Mouse (Mus musculus) kidney, embryonic 15.5 days (tissue): Measurements from ENCODE around the gene Folr2. TPM values are rescaled to one million over a fixed set of nuclear protein-coding genes. Genes with fewer than 3 reads are reported as not detected.

ENCODE experiments used
- ATAC-seq: fragments of 200-750 bp; cut with Nextera tagmentation; replicated peaks from 2 replicates; pipeline ENCODE4 v1.8.0; 2017; ENCODE audit warnings: moderate TSS enrichment; ENCODE audit not compliant: low FRiP score
- H3K27ac ChIP-seq: fragments of 300-500 bp; sonication (generic); 2 replicates; pipeline ENCODE4 v1.5.1; 2015; ENCODE audit warnings: mild to moderate bottlenecking, inconsistent platforms
- H3K27me3 ChIP-seq: fragments of 300-500 bp; sonication (generic); 2 replicates; pipeline ENCODE4 v1.6.1; 2015; ENCODE audit warnings: inconsistent platforms
- H3K36me3 ChIP-seq: fragments of 300-500 bp; sonication (generic); 2 replicates; pipeline ENCODE4 v1.6.1; 2015; ENCODE audit warnings: inconsistent platforms
- H3K4me1 ChIP-seq: fragments of 300-500 bp; sonication (generic); 2 replicates; pipeline ENCODE4 v1.6.1; 2015; ENCODE audit warnings: inconsistent platforms
- H3K4me2 ChIP-seq: fragments of 300-500 bp; sonication (generic); 2 replicates; pipeline ENCODE4 v1.6.1; 2015; ENCODE audit warnings: moderate library complexity, mild to moderate bottlenecking, inconsistent platforms
- H3K4me3 ChIP-seq: fragments of 300-500 bp; sonication (generic); replicated peaks from 2 replicates; pipeline ENCODE4 v1.5.1; 2015; ENCODE audit warnings: mild to moderate bottlenecking, inconsistent platforms
- H3K9ac ChIP-seq: fragments of 300-500 bp; sonication (generic); 2 replicates; pipeline ENCODE4 v1.6.1; 2015; ENCODE audit warnings: mild to moderate bottlenecking, inconsistent platforms
- H3K9me3 ChIP-seq: fragments of 300-500 bp; sonication (generic); replicated peaks from 2 replicates; pipeline ENCODE4 v1.6.1; 2016; ENCODE audit warnings: inconsistent platforms
- WGBS: fragments of 180-500 bp; shearing (Covaris S2); methylation state at CpG from one replicate; pipeline ENCODE4 v1.1.7; 2015; ENCODE audit warnings: mixed read lengths; 5-methylcytosine and 5-hydroxymethylcytosine counted together
- polyA plus RNA-seq: library from polyadenylated mRNA; unstranded; fragments of >200 nt; fragmentation: Nextera tagmentation; extraction: Ambion mirVana; gene quantifications from 2 replicates; pipeline ENCODE4 v1.2.1, GENCODE M21; 2015

The Folr2 gene
- polyA plus RNA-seq, 1 experiment from 2014 or later: 1.8 TPM

GRCm38 (mm10) chr7:101884160-101884559, 27.2 kb upstream of the Folr2 start:
- H3K9ac ChIP-seq: no peak overlapping the region
- WGBS: 99% methylated on average over 4 of the region's 4 CpGs
- no peaks in the 10 kb centered on the region for H3K36me3 ChIP-seq
- no peak overlapping the region for H3K27ac ChIP-seq
- no peak overlapping the region for H3K4me2 ChIP-seq
- no peaks in the 10 kb centered on the region for H3K27me3 ChIP-seq
- H3K4me3 ChIP-seq: no peak overlapping the region
- no peak for ATAC-seq
- H3K9me3 ChIP-seq: no peaks in the 10 kb centered on the region
- H3K4me1 ChIP-seq: peaks cover 5% of the 10 kb centered on the region; the same call in 1 of the 2 replicates

DNA sequence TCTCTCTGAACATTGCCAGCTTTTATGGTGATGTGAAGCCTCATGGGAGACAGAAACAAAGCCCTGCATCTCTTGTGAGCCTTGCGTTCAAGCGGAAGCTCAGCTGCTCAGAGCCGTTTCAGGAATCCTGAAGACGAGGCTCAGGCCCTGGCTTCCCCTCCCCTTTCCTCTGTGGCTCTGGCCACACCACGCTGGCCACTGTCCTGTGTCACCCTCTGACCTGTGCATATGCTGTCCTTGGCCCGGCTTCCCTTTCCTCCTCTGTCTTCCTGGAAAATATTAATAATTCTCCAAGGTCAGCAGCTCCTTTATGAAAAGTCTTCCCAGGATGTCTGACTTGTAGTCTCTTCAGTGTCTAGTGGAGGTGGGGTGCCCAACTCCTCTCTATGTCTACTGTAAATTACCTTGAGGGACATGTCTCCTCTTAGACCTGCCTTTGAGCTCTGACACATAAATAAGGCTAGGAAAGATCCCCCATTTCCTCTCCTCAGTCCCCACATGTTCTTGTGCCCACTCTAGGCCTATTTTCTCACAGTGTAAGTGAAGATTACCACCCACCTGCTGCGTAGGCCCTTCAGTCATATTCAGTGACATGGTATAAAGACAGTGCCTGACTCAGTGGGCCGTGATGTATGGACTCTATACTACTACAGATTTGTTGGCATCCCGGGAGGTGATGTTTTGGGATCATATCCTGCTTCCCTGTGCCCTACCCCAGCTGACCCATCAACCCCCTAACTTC, 25.6 kb upstream of the Folr2 start:
- no peak overlapping the region for H3K4me3 ChIP-seq
- no peaks in the 10 kb centered on the region for H3K36me3 ChIP-seq
- H3K9ac ChIP-seq: no peak overlapping the region
- peaks cover 5% of the 10 kb centered on the region; the same call in 1 of the 2 replicates for H3K4me1 ChIP-seq
- WGBS: 60% methylated on average over 9 of the region's 9 CpGs
- no peak for ATAC-seq
- no peaks in the 10 kb centered on the region for H3K9me3 ChIP-seq
- no peaks in the 10 kb centered on the region for H3K27me3 ChIP-seq
- no peak overlapping the region for H3K4me2 ChIP-seq
- H3K27ac ChIP-seq: no peak overlapping the region

DNA sequence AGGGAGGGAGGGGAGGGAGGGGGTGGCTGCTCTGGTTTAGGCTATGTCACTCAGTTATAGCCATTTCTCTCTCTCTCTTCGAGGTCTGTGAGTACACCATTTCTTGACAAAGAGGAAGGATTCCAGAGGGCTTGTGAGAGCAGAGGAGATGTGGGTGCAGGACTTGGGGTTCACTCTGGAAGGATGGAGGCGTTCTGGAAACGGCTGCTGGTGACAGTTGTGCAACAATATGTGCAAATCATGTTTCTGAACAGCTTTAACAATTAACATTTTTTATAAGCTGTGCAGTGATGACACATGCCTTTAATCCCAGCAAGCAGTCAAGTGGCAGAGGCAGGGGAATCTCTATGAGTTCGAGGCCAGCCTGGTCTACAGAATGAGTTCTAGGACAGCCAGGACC, 23.9 kb upstream of the Folr2 start:
- no peak overlapping the region for H3K4me2 ChIP-seq
- ATAC-seq: no peak
- H3K4me1 ChIP-seq: peaks cover 5% of the 10 kb centered on the region; the same call in 1 of the 2 replicates
- 75% methylated on average over 4 of the region's 4 CpGs for WGBS
- H3K27ac ChIP-seq: no peak overlapping the region
- no peaks in the 10 kb centered on the region for H3K27me3 ChIP-seq
- H3K9ac ChIP-seq: no peak overlapping the region
- H3K36me3 ChIP-seq: no peaks in the 10 kb centered on the region
- no peaks in the 10 kb centered on the region for H3K9me3 ChIP-seq
- H3K4me3 ChIP-seq: no peak overlapping the region

GRCm38 (mm10) chr7:101875978-101876377, 19.0 kb upstream of the Folr2 start:
- ATAC-seq: no peak

DNA sequence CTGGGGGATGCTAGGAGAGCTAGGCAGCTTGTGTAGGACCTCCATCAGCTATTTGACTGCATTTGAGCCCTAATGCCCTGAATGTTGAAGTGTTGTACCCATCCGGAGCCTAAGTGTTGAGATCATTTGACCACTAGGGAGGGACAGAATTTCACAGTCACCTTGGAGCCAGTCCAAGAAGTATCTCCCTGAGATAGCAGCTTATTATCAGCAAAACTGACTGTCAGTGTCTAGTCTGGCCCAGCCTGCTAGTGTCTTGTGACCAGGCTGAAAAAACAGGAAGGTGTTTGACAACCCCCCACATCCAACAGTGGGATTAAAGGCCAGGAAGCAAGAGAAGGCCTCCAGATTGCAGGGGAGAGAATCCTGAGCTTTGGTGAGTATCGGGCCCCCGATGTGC, 14.3 kb upstream of the Folr2 start:
- 81% methylated on average over 3 of the region's 3 CpGs for WGBS
- peak overlapping the region; percentile 45 for H3K27ac ChIP-seq
- no peaks in the 10 kb centered on the region for H3K9me3 ChIP-seq
- no peaks in the 10 kb centered on the region for H3K27me3 ChIP-seq
- no peaks in the 10 kb centered on the region for H3K36me3 ChIP-seq
- H3K4me1 ChIP-seq: peaks cover 21% of the 10 kb centered on the region
- no peak overlapping the region for H3K9ac ChIP-seq
- no peak for ATAC-seq
- no peak overlapping the region for H3K4me3 ChIP-seq
- H3K4me2 ChIP-seq: no peak overlapping the region

More at GRCm38 (mm10) chr7:101875978-101876377, 19.0 kb upstream of the Folr2 start:
- Histone ChIP-seq H3K27ac (no peak overlapping the region), H3K27me3 (no peaks in the 10 kb centered on the region), H3K9ac (no peak overlapping the region), H3K36me3 (no peaks in the 10 kb centered on the region), H3K4me2 (no peak overlapping the region), H3K9me3 (no peaks in the 10 kb centered on the region), H3K4me1 (peaks cover 6% of the 10 kb centered on the region), H3K4me3 (no peak overlapping the region)
- 86% methylated on average over 1 of the region's 1 CpGs for WGBS

GRCm38 (mm10) chr7:101870629-101871028, 13.6 kb upstream of the Folr2 start, which contains the start of gene Folr1:
Folr1 (minus strand) TSS chr7:101870788.
- Histone ChIP-seq H3K4me2 (peak within 1 kb of the TSS; percentile 43), H3K9ac (no peak within 1 kb of the TSS), H3K36me3 (no peaks in the 10 kb centered on the region), H3K4me1 (peaks cover 21% of the 10 kb centered on the region), H3K27ac (peak within 1 kb of the TSS; percentile 45), H3K4me3 (peak within 1 kb of the TSS; percentile 23), H3K27me3 (no peaks in the 10 kb centered on the region), H3K9me3 (no peaks in the 10 kb centered on the region)
- peak; percentile 74 for ATAC-seq
- 40% methylated on average over 2 of the region's 2 CpGs for WGBS

DNA sequence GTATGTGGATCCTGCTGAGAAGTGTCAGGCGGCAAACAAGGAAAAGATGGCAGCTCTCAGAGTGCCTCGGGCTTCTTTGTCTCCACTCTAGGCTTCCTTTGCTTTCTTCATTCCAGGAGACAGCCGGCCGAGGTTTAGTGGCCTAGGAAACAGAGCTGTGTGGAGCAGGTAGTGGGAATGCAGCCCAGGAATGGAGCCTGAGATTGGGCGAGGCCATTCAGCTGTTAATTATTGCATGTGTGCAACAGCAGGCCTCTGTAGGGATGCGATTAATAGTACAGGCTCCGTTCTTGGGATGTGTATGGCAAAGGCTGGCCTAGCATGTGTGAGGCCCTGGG, 12.1 kb upstream of the Folr2 start:
- ATAC-seq: peak; percentile 50
- 0 out of 2 replicates have a peak overlapping the region, but pooled peaks have one; percentile 7 for H3K4me3 ChIP-seq

GRCm38 (mm10) chr7:101868241-101869162, 11.5 kb upstream of the Folr2 start:
- no peaks in the 10 kb centered on the region for H3K27me3 ChIP-seq
- peak overlapping the region; percentile 75 for H3K27ac ChIP-seq
- ATAC-seq: peak; percentile 50
- no peak overlapping the region for H3K9ac ChIP-seq
- H3K36me3 ChIP-seq: no peaks in the 10 kb centered on the region
- H3K9me3 ChIP-seq: no peaks in the 10 kb centered on the region
- H3K4me2 ChIP-seq: peak overlapping the region; percentile 43
- WGBS: 45% methylated on average over 13 of the region's 13 CpGs
- H3K4me3 ChIP-seq: 0 out of 2 replicates have a peak overlapping the region, but pooled peaks have one; percentile 7
- H3K4me1 ChIP-seq: peaks cover 21% of the 10 kb centered on the region

More for the DNA sequence above, 12.1 kb upstream of the Folr2 start:
- Histone ChIP-seq H3K4me1 (peaks cover 21% of the 10 kb centered on the region), H3K9me3 (no peaks in the 10 kb centered on the region), H3K27ac (peak overlapping the region; percentile 75), H3K36me3 (no peaks in the 10 kb centered on the region), H3K4me2 (peak overlapping the region; percentile 43), H3K27me3 (no peaks in the 10 kb centered on the region), H3K9ac (no peak overlapping the region)
- whole genome bisulfite sequencing: 70% methylated on average over 7 of the region's 7 CpGs

- H3K36me3 ChIP-seq: no peaks in the 10 kb centered on the region
- peaks cover 21% of the 10 kb centered on the region for H3K4me1 ChIP-seq
- H3K9me3 ChIP-seq: no peaks in the 10 kb centered on the region
- ATAC-seq: no peak
- no peak overlapping the region for H3K4me3 ChIP-seq
- no peak overlapping the region for H3K9ac ChIP-seq
- no peak overlapping the region for H3K4me2 ChIP-seq
- no peaks in the 10 kb centered on the region for H3K27me3 ChIP-seq
- H3K27ac ChIP-seq: no peak overlapping the region
- WGBS: 94% methylated on average over 4 of the region's 4 CpGs
These were observed 10.5 kb upstream of the Folr2 start for GRCm38 (mm10) chr7:101867482-101867881.

DNA sequence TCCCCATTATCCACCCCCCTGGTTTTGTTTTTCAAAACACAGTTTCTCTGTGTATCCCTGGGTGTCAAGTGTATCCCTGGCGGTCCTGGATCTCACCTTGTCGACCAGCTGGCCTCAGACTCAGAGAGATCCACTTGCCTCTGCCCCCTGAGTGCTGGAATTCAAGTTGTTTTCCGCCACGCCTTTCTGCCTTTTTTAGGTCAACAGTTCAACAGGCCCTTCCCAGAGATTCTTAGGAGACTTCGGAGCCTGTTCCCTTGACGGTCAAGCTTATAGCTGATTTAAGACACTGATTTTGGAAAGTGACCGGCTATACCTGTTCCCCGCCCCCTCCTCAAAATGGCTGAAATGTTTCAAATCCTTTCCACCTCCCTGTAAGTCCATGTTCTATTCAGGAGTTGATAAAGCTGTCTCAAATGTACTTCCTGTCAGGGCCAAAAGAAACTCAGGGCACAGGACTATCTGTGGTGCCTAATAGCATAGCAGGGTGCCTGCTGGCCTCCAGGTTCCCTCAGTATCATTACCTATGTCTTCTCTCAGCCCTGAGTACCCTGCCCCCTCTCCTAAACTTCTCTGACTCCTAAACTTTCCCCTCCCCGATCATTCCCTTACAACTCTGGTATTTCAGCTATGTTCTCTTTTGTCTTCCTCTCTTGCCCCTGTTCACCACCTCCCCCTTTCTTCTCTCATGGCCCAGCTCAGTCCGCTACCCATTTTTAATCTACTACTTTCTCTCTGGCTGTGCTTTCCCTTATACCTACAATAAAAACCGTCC, 9.7 kb upstream of the Folr2 start:
- H3K4me1 ChIP-seq: peaks cover 21% of the 10 kb centered on the region
- H3K27me3 ChIP-seq: no peaks in the 10 kb centered on the region
- no peak overlapping the region for H3K27ac ChIP-seq
- H3K9ac ChIP-seq: no peak overlapping the region
- no peaks in the 10 kb centered on the region for H3K36me3 ChIP-seq
- ATAC-seq: no peak
- no peak overlapping the region for H3K4me3 ChIP-seq
- H3K9me3 ChIP-seq: no peaks in the 10 kb centered on the region
- H3K4me2 ChIP-seq: no peak overlapping the region
- 84% methylated on average over 11 of the region's 11 CpGs for WGBS

GRCm38 (mm10) chr7:101863415-101863814, 6.4 kb upstream of the Folr2 start, which contains the start of gene Anapc15:
Anapc15 (plus strand) TSS chr7:101863715.
- H3K9ac ChIP-seq: no peak within 1 kb of the TSS
- 80% methylated on average over 3 of the region's 3 CpGs for WGBS
- H3K4me2 ChIP-seq: no peak within 1 kb of the TSS
- ATAC-seq: no peak
- no peak within 1 kb of the TSS for H3K27ac ChIP-seq
- H3K4me3 ChIP-seq: no peak within 1 kb of the TSS
- no peaks in the 10 kb centered on the region for H3K9me3 ChIP-seq
- peaks cover 6% of the 10 kb centered on the region for H3K4me1 ChIP-seq
- H3K27me3 ChIP-seq: no peaks in the 10 kb centered on the region
- H3K36me3 ChIP-seq: no peaks in the 10 kb centered on the region
